Mouse (Mus musculus): Measurements from ENCODE around the gene Zfp280c. TPM values are rescaled to one million over a fixed set of nuclear protein-coding genes. Genes with fewer than 3 reads are reported as not detected.

Zfp280c gene
- 9.0 and 9.5 TPM in 2 replicates for polyA plus RNA-seq (2015; fragmentation: Nextera tagmentation; extraction: Ambion mirVana)

DNA sequence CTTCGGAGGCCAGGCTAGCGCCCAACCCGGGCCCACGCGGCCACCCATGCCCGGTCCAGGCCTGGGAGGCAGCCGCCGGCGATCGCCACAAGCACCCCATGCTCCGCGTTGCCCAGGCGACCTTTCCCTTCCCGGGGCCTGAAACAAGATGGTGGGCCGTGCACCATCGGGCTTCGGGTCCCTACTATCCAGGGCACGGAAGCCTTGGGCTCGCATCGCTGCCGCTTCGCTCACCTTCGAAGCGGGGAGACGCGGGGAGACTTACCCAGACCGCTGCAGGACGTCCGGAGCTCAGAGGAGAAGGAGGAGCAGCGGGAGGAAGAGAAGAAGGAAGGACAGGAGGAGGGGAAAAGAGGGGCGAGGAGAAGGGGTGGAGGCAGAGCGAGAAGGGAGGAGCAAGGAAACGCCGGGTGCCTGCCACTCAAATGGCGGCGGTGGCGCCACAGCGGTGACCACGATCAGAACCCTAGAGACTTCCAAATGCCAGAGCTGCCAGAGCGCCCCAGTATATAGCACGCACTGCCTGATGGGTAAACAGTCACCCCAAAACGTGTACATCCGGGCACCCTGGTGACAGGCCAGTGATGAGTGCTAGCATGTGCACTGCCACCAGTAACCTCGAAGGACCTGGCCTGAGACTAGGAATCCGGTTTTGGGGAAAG lies at the start of gene Zfp280c:
Gene Zfp280c (minus strand): TSS at position 406 of the 662 bp plus-strand sequence.
- peak within 1 kb of the TSS; percentile 50 for H3K4me2 ChIP-seq
- H3K27ac ChIP-seq, result peak within 1 kb of the TSS; percentile 87
- peak within 1 kb of the TSS; percentile 61 for H3K4me3 ChIP-seq
- H3K9me3 ChIP-seq, result no peaks in the 10 kb centered on the region
- no peaks in the 10 kb centered on the region for H3K4me1 ChIP-seq
- H3K36me3 ChIP-seq, result 0 out of 2 replicates have a peak, but pooled peaks cover 6% of the 10 kb centered on the region
- WGBS, result 23% methylated on average over 45 of the region's 45 CpGs
- H3K27me3 ChIP-seq, result no peaks in the 10 kb centered on the region
- peak within 1 kb of the TSS; percentile 63 for H3K9ac ChIP-seq
- ATAC-seq (ENCODE audit: insufficient number of reproducible peaks, low FRiP score, low TSS enrichment, low read depth), result peak; percentile 83

GRCm38 (mm10) chrX:48637032-48637431 lies 42.7 kb upstream of the Zfp280c start:
- Histone ChIP-seq H3K27me3 (no peaks in the 10 kb centered on the region), H3K4me2 (no peak overlapping the region), H3K4me1 (no peaks in the 10 kb centered on the region), H3K9ac (no peak overlapping the region), H3K27ac (no peak overlapping the region), H3K36me3 (no peaks in the 10 kb centered on the region), H3K4me3 (no peak overlapping the region), H3K9me3 (no peaks in the 10 kb centered on the region)
- no peak for ATAC-seq (ENCODE audit: insufficient number of reproducible peaks, low FRiP score, low TSS enrichment, low read depth)
- WGBS, result 65% methylated on average over 2 of the region's 2 CpGs

GRCm38 (mm10) chrX:48624054-48624420 lies 29.7 kb upstream of the Zfp280c start:
- ATAC-seq (ENCODE audit: insufficient number of reproducible peaks, low FRiP score, low TSS enrichment, low read depth), result no peak
- peak overlapping the region; percentile 77 for H3K27ac ChIP-seq
- H3K4me3 ChIP-seq, result peak overlapping the region; percentile 60
- H3K36me3 ChIP-seq, result no peaks in the 10 kb centered on the region
- H3K27me3 ChIP-seq, result no peaks in the 10 kb centered on the region
- 22% methylated on average over 9 of the region's 9 CpGs for WGBS
- H3K4me2 ChIP-seq, result peak overlapping the region; percentile 48
- H3K4me1 ChIP-seq, result no peaks in the 10 kb centered on the region
- H3K9me3 ChIP-seq, result no peaks in the 10 kb centered on the region
- H3K9ac ChIP-seq, result peak overlapping the region; percentile 26; the same call in 1 of the 2 replicates

DNA sequence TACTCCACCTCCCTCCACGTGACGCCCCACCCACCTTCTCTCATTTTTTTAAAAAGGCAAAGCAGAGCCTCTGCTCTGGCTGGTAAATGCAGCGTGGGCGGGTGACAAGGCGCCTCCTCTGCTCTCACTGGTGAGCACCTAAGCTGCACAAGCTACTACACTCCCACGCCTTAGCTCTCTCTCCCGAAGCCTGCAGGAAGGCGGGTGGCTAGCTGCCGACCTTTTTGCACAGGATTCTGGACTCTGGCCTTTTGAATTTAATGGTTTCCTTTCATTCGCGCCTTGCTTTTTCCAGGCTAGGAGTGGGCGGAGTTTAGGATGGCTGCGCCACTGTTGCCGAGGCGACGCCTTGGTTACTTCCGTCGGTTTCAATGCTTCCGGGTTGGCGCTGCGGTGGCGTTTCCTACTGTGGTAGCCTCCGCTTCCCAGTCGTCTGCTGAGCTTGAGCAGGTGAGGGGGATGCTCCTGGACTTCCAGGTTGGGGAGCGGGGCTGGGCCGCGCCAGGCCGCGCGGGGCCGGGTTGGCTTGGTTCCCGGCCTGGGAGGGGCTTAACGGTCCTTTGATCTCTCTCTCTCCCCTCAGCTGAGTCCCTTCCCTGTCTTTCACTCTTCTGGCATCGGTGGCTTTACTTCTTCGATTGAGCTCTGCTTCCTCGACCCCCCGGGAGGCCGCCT lies 29.2 kb upstream of the Zfp280c start, which contains the start of gene Slc25a14:
Gene Slc25a14 (plus strand): TSS at position 35 of the 675 bp plus-strand sequence.
- Histone ChIP-seq H3K4me1 (no peaks in the 10 kb centered on the region), H3K27me3 (no peaks in the 10 kb centered on the region), H3K36me3 (no peaks in the 10 kb centered on the region), H3K9me3 (no peaks in the 10 kb centered on the region), H3K4me2 (peak within 1 kb of the TSS; percentile 48), H3K4me3 (peak within 1 kb of the TSS; percentile 60), H3K9ac (peak within 1 kb of the TSS; percentile 26; the same call in 1 of the 2 replicates), H3K27ac (peak within 1 kb of the TSS; percentile 77)
- peak; percentile 85 for ATAC-seq (ENCODE audit: insufficient number of reproducible peaks, low FRiP score, low TSS enrichment, low read depth)
- 24% methylated on average over 38 of the region's 38 CpGs for WGBS

DNA sequence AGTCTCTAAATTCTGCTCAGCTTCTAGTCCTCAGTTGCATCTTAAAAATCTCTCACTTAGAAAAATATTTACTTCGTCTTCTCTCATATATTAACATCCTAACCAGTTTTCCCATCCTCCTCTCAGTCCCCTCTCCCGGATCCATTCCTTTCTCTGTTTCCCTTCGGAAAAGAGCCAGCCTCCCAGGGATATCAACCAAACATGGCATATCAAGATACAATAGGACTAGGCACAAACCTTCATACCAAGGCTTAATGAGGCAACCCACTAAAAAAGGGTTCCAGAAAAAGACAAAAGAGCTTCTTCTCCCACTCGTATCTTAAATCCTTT lies 28.7 kb upstream of the Zfp280c start:
- H3K4me3 ChIP-seq, result peak overlapping the region; percentile 60
- peak overlapping the region; percentile 77 for H3K27ac ChIP-seq
- H3K4me1 ChIP-seq, result no peaks in the 10 kb centered on the region
- no peaks in the 10 kb centered on the region for H3K9me3 ChIP-seq
- no peaks in the 10 kb centered on the region for H3K36me3 ChIP-seq
- no peak for ATAC-seq (ENCODE audit: insufficient number of reproducible peaks, low FRiP score, low TSS enrichment, low read depth)
- 28% methylated on average over 4 of the region's 4 CpGs for WGBS
- H3K4me2 ChIP-seq, result peak overlapping the region; percentile 48
- no peaks in the 10 kb centered on the region for H3K27me3 ChIP-seq
- 0 out of 2 replicates have a peak overlapping the region, but pooled peaks have one; percentile 4 for H3K9ac ChIP-seq

GRCm38 (mm10) chrX:48604872-48605271 lies 10.6 kb upstream of the Zfp280c start:
- Histone ChIP-seq H3K4me2 (no peak overlapping the region), H3K9ac (no peak overlapping the region), H3K9me3 (no peaks in the 10 kb centered on the region), H3K27me3 (no peaks in the 10 kb centered on the region), H3K4me3 (no peak overlapping the region), H3K4me1 (no peaks in the 10 kb centered on the region), H3K27ac (no peak overlapping the region), H3K36me3 (no peaks in the 10 kb centered on the region)
- no peak for ATAC-seq (ENCODE audit: insufficient number of reproducible peaks, low FRiP score, low TSS enrichment, low read depth)
- 43% methylated on average over 2 of the region's 2 CpGs for WGBS

DNA sequence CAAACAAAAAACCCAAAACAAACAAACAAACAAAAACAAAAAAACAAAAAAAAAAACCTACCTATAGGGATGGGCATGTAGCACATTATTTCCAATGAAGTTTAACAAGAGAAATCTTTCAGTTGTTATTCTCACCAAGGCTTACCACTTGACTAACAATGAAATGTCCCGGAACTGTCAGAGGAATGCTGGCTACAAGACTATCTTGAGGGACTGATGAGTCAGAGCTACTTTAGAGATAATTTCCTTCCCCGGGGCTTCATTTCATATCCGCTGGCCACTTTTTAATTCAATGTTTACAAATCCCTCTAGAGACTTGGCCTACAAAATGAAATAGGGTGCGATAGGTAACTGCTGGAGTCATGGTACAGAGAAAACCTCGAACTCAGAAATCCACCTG lies 2.6 kb upstream of the Zfp280c start:
- H3K9me3 ChIP-seq, result no peaks in the 10 kb centered on the region
- ATAC-seq (ENCODE audit: insufficient number of reproducible peaks, low FRiP score, low TSS enrichment, low read depth), result no peak
- H3K4me2 ChIP-seq, result no peak overlapping the region
- H3K4me1 ChIP-seq, result no peaks in the 10 kb centered on the region
- 81% methylated on average over 5 of the region's 5 CpGs for WGBS
- H3K9ac ChIP-seq, result no peak overlapping the region
- no peaks in the 10 kb centered on the region for H3K36me3 ChIP-seq
- H3K27me3 ChIP-seq, result no peaks in the 10 kb centered on the region
- H3K27ac ChIP-seq, result no peak overlapping the region
- no peak overlapping the region for H3K4me3 ChIP-seq

DNA sequence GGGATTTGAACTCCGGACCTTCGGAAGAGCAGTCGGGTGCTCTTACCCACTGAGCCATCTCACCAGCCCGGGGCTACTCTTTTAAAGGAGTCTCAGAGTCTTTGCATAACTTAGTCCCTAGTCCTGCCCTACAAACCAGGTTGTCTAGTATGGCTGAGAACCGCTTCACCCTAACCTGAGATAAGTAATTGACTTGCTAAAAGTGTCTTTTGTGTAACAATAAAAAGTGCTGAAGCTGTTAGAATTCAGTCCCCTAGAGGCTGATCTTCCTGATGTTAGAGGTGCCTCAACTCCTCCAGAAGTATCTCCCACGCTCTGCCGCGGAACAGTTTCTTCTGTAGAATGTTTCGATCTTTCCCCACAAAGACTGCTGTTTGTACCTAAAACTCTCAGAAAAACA lies 1.7 kb upstream of the Zfp280c start:
- 69% methylated on average over 9 of the region's 9 CpGs for WGBS
- 0 out of 2 replicates have a peak, but pooled peaks cover 1% of the 10 kb centered on the region for H3K36me3 ChIP-seq
- H3K27ac ChIP-seq, result no peak overlapping the region
- H3K27me3 ChIP-seq, result no peaks in the 10 kb centered on the region
- no peak overlapping the region for H3K9ac ChIP-seq
- no peak for ATAC-seq (ENCODE audit: insufficient number of reproducible peaks, low FRiP score, low TSS enrichment, low read depth)
- H3K9me3 ChIP-seq, result no peaks in the 10 kb centered on the region
- H3K4me3 ChIP-seq, result no peak overlapping the region
- H3K4me2 ChIP-seq, result no peak overlapping the region
- H3K4me1 ChIP-seq, result no peaks in the 10 kb centered on the region

GRCm38 (mm10) chrX:48593721-48594098 lies 594 bp downstream of the Zfp280c start:
- 0 out of 2 replicates have a peak, but pooled peaks have one; percentile 14 for ATAC-seq (ENCODE audit: insufficient number of reproducible peaks, low FRiP score, low TSS enrichment, low read depth)
- no peaks in the 10 kb centered on the region for H3K27me3 ChIP-seq
- 32% methylated on average over 15 of the region's 15 CpGs for WGBS

DNA sequence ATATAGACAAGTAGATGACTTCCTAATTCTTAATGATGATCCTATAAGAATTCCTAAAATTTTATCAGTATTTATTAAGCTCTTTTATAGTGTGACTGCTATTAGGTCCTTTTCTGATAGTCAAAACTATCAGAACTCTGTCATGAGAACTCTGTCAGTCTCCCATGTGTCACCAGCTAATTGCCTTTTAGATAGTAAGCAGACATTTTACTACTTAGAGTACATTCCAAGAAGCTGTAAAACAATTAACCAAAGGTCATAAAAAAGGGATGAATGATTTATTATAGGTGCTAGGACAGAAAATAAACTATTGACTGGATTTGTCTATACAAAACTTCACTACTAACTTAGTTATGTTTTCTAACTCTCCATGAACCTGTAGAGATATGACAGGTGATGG lies 11.0 kb downstream of the Zfp280c start:
- no peaks in the 10 kb centered on the region for H3K27me3 ChIP-seq
- no peak overlapping the region for H3K27ac ChIP-seq
- H3K4me2 ChIP-seq, result no peak overlapping the region
- no peak overlapping the region for H3K4me3 ChIP-seq
- no peak overlapping the region for H3K9ac ChIP-seq
- ATAC-seq (ENCODE audit: insufficient number of reproducible peaks, low FRiP score, low TSS enrichment, low read depth), result no peak
- H3K4me1 ChIP-seq, result no peaks in the 10 kb centered on the region
- H3K9me3 ChIP-seq, result no peaks in the 10 kb centered on the region
- peaks cover 7% of the 10 kb centered on the region; the same call in 1 of the 2 replicates for H3K36me3 ChIP-seq

More at GRCm38 (mm10) chrX:48593721-48594098, 594 bp downstream of the Zfp280c start:
- Histone ChIP-seq H3K9me3 (no peaks in the 10 kb centered on the region), H3K36me3 (0 out of 2 replicates have a peak, but pooled peaks cover 6% of the 10 kb centered on the region), H3K4me3 (peak overlapping the region; percentile 61), H3K27ac (peak overlapping the region; percentile 87), H3K4me1 (no peaks in the 10 kb centered on the region), H3K4me2 (peak overlapping the region; percentile 50), H3K9ac (peak overlapping the region; percentile 63)

DNA sequence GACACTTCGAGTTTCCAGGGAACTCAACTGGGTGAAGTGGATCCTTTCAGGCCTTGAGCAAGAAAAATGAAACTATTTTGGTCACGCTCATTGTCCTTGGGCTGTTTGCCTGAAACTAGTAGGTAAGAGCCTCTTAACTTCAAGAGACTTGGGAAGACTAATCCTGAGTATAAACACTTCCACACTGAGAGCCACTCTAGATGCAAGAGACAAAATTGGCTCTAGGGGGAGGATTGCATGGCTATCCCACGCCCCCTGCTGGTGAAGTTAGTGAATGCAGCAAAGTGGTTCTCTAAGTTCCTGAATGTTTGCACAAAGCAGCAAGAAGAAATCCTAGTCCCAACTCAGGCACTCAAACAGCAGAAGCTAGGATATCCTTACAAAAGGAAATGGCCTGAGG lies 62.1 kb downstream of the Zfp280c start:
- no peaks in the 10 kb centered on the region for H3K27me3 ChIP-seq
- H3K9ac ChIP-seq, result no peak overlapping the region
- no peaks in the 10 kb centered on the region for H3K36me3 ChIP-seq
- H3K9me3 ChIP-seq, result no peaks in the 10 kb centered on the region
- H3K27ac ChIP-seq, result no peak overlapping the region
- no peak overlapping the region for H3K4me3 ChIP-seq
- 47% methylated on average over 3 of the region's 3 CpGs for WGBS
- no peak for ATAC-seq (ENCODE audit: insufficient number of reproducible peaks, low FRiP score, low TSS enrichment, low read depth)
- no peaks in the 10 kb centered on the region for H3K4me1 ChIP-seq
- H3K4me2 ChIP-seq, result no peak overlapping the region

DNA sequence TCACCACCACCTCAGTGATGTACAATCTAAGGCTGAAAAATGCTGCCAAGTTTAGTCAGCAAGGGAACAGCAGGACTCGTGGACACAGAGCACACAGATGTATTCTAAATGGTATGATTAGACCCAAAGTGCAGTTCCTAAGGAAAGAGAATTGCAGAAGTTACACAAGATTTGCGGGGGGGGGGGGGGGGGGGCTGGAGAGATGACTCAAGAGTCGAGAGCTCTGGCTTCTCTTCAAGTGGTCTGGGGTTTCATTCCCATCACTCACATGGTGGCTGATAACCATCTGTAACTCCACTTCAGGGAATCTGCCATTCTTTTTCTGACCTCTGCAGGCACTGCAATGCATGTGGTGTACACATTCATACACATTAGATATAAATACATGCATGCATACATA lies 67.9 kb downstream of the Zfp280c start:
- WGBS, result 37% methylated on average over 3 of the region's 3 CpGs
- Histone ChIP-seq H3K27me3 (no peaks in the 10 kb centered on the region), H3K4me2 (no peak overlapping the region), H3K36me3 (no peaks in the 10 kb centered on the region), H3K4me1 (no peaks in the 10 kb centered on the region), H3K4me3 (no peak overlapping the region), H3K9ac (no peak overlapping the region), H3K9me3 (no peaks in the 10 kb centered on the region), H3K27ac (no peak overlapping the region)
- no peak for ATAC-seq (ENCODE audit: insufficient number of reproducible peaks, low FRiP score, low TSS enrichment, low read depth)

Measured in limb, embryonic 15.5 days (tissue).